Mouse (Mus musculus) heart, postnatal 10 days (tissue): ENCODE results near the gene Fabp6. TPM values are rescaled to one million over a fixed set of nuclear protein-coding genes. Genes with fewer than 3 reads are reported as not detected.

Experiments used
- DNase-seq, 2 experiments: peaks; one replicate each; pipeline ENCODE4 v3.0.0; 2021
- intact Hi-C: fragments of 180-260 bp; cut with DNase I; formaldehyde crosslinking; loops from one replicate; pipeline ENCODE4 v1.15.1; 2025
- total RNA-seq, 2 experiments: library from RNA; stranded (reverse); gene quantifications; 2 replicates each; pipeline ENCODE4 v1.2.3; 2021

The Fabp6 gene
- not detected for total RNA-seq

DNA sequence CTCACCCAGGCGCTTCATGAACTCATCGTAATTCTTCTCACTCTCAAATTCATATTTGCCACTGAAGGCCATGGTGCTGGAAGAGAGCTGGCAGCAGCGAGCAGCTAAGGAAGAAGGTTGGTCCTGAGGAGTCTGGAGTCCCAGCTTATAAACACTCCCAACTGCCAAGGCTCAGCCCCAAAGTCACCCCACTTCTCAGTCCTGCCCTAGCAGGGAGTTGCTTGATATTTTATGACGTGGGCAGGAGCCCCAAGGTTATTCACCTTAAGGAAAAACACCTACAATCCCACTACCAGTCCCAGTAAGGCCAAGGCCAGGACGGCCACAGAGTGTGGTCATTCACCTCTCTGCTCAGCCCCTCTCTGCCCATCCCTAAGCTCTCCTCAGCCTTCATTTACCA lies at the start of gene Fabp6:
Fabp6 (minus strand) TSS at position 101 of the 400 bp plus-strand sequence.
- intact Hi-C loops, result no loop called here
- DNase-seq, result no peak

DNA sequence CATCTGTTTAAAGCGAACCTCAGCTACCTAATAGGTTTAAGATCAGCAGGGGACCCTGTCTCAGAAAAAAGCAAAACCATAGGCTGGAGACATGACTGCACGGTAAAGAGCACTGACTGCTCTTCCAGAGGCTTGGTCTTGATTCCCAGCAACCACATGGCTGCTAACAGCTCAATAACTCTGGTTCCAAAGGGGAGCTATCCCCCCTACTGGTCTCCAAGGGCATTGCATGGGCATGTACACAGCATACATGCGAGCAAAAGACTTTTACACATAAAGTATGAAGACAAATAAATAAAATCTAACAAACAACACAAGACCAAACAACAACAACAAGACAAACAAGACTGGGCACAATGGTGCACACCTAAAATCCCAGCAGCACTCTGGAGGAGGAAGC lies 43.9 kb upstream of the Fabp6 start:
- intact Hi-C loops, result no loop called here
- no peak for DNase-seq

DNA sequence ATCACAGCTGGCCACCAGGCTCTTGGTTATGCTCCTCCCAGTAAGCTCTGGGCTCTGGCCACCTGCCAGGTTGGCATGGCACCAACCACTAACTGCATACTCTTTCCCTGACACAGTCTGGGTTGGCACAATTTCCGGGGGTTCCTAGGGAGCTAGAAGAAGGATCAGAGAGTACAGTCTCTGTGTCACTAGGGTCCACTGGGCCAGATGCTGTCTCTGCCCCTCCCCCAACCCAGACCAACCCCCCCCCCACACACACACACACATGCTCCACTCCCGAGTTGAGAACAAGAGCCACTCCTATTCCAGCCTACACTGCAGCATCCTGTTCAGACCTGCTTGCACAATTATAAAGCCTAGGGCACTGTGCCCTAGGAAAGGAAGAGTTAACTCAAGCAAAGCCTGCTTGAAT lies 41.8 kb upstream of the Fabp6 start:
- DNase-seq, result peak; percentile 83 to 86
- intact Hi-C loops, result no loop called here

DNA sequence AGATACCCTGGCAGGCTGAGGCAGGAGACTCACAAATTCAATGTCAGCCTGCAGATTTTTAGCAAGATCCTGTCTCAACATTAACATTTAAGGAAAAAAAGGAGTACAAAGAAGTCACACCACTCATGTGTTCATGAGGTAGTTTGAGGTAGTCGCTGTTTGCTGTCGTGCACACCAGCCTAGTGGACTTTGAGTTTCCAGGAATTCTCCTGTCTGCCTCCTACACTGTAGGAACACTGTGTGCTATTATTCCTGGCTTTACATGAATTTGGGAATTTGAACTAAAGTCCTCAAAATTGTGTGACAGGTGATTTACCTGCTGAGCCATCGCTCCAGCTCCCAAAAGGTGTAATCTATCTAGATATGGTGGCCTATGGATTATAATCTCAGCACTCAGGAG lies 37.1 kb upstream of the Fabp6 start:
- no peak for DNase-seq
- intact Hi-C loops, result no loop called here

DNA sequence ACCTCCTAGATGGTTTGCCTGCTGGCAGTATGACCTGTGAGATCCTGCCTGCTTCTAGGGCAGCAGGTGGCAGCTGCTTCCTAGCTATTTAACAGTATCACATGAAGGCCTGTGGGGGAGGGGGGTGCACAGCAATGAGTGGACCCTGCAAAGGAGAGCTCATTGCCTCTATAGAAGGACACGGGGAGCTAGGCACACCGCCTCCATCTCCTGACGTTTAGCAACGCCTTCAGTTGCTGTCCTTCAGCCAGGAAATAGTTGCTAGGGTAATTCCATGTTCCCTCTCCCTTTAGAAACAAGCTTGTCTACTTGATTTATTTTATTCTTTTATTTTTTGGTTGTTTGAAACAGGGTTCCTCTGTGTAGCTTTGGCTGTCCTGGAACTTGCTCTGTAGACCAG lies 35.4 kb upstream of the Fabp6 start:
- no peak for DNase-seq
- intact Hi-C loops, result no loop called here

DNA sequence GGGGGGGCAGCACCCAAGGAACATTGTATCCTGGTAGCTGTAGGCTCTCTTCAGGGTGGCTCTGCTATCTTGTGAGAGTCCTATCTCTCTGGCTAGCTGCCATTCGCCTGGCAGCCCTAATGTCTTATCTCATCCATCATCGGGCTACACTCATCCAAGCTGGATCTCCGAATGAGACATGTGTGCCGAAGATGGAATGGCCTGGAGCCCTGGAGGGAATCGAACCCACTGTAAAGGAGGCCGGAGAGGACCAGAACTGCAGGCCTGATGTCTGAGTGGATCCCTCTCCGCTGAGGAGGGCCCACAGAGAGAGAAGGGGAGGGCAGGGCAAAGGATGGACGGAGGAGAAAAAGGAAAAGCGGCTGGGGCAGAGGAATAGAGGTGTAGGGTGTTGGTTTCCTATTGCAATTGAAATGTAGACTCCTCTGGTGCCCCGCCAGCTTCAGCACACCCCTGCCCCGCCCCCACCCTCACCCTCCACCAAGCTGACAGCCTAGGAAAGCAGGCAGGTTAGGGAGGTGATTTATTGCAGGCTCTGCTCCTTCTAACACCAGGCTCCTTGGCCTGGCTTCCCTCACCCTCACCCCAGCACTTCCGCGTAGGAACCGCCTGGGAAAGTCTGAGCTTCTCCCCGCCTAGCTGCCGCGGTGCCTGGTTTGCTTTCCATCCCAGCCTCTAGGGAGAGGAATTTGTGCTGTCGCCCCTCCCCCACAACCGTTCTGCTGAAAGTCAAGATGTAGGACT lies 32.5 kb upstream of the Fabp6 start:
- intact Hi-C loops, result no loop called here
- DNase-seq, result peak; percentile 84 to 85

DNA sequence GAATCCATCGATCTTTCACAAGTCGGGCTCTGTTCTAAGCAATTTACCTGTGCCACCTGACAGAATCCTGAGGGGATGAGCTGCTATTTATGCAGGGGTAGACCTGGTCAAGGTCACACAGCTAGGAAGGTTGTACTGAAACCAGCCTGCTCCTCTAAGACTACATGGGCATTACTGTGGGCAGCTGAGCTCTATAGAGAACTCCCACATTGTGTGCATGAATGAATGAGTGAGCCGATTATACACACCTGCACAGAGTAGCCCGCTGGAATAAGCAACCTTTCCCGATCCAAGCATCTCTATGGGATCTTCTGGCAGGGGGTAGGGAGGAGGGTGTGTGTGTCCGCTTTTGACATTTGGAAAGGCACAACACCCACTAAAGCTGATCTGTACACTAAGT lies 31.8 kb upstream of the Fabp6 start:
- no peak for DNase-seq
- intact Hi-C loops, result no loop called here

DNA sequence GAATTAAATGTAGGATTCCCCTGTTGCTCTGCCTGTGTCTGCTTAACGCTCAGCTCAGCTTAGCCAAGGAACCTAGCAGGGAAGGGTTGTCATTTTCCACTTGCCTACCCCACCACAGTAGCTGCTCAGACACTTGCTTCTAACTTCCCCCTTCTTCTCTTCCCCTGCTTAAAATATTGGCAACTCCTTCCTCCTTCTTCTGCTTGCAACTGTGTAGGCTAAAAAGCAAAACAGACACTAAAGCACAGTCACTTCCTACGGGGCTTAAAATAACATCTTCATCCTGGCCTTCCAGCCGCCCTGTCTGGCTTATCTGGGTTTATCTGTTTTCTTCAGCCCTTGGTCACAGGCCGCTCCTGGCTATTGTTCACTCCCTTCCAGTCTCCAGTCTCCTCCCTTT lies 31.2 kb upstream of the Fabp6 start:
- intact Hi-C loops, result no loop called here
- DNase-seq, result peak in 1 of 2 experiments; percentile 22

DNA sequence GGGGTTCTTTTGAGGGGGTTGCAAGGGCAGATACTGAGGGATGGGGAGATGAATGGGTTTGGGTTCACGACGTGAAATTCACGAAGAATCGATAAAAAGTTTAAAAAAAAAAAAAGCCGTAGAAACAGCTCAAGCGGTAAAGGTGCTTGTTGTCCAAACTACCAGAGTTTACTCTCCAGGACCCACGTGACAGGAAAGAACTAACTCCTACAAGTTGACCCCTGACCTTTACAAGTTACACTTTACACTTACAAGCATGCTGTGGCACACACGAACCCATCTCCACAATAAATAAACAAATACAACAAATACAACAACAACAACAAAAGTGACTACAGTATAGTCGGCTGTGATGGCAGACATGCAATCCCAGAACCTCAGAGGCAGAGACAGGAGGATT lies 30.3 kb upstream of the Fabp6 start:
- intact Hi-C loops, result no loop called here
- no peak for DNase-seq

DNA sequence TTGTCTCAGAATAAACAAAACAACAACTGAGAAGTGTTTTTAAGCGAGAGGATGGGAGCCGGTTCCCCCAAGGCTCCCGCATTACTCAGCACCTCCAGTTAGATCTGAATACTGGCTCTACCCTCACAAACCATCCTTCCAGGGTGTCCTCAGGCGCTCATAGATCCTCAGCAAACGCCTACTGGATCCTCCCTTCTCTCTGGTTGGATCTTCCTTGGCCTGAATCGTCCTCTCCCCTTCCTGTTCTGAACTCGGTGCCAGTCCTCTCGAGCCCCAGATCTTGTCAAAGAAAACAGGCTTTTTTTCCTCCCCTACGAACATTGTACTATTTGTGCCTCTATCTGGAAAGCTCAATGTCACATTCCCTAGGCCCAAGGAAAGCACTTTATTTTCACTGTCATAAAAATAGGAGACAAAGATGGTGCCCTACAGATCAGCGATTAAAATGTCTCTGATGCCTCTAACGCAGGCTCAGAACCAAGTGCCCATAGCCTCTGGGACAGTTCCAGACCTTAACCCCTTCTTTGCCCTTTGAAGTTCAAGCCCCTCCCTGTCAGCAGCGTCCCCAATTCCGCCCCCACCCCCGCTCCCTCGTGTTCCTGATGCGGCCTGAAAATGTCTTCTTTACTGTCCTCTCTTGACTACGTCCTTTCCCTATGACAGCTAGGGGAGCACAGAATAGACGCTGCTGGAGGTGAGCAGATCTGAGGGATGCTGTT lies 25.7 kb upstream of the Fabp6 start:
- intact Hi-C loops, result loop anchor here (5.0 kb wide), 1 partner anchor 55 kb away; the partner anchor contains the start of gene Pwwp2a
- DNase-seq, result no peak

DNA sequence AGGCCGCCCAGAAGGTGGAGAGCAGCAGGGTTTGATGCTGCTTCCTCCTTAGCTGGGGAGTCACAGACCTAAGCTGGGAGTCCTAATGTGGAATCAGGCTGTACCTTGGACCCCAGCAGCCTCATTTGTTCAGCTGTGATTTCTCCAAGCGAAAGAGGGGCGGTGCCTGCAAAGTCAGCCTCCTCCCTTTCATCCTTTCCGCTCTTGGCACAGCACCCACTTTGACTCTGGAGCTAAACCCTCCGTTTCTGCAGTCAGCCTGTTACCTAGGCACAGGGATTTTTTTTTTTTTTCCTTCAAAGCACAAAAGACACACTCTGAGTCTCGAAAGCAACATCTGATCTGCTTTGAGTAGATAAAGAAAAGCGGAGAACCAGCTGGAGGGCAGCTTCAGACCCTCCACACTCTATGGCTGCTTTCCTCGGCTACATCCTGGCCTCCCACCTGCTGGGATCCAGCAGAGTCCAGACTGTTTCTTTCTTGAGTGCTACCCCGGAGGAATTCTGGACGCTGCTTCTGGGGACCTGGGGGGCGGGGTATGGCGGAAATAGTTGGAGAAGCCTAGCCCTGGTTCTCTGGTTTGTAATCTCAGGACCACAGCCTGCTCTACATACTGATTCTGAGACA lies 25.1 kb upstream of the Fabp6 start:
- intact Hi-C loops, result loop anchor here (5.0 kb wide), 1 partner anchor 56 kb away; the partner anchor contains the start of gene Pwwp2a

DNA sequence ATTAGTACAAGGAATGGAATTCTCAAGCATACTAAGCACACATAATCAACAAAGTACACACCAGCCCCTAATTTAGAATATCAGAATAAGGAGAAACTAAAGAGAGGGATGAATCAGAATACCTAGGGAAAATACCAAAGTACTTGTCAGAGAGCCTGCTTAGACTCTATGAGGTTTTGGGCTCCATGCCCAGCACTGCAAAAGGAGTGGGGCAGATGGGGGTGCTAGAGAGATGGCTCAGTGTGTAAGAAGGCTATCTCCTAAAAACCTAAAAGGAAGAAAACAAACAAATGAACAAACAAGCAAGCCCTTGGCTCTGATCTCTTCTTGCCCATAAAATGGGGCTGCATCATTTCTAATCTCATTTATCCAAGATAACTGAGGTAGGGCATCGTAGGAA lies 23.0 kb upstream of the Fabp6 start:
- intact Hi-C loops, result no loop called here
- DNase-seq, result no peak

More for the DNA sequence above, 25.1 kb upstream of the Fabp6 start:
- peak; percentile 55 to 72 for DNase-seq

DNA sequence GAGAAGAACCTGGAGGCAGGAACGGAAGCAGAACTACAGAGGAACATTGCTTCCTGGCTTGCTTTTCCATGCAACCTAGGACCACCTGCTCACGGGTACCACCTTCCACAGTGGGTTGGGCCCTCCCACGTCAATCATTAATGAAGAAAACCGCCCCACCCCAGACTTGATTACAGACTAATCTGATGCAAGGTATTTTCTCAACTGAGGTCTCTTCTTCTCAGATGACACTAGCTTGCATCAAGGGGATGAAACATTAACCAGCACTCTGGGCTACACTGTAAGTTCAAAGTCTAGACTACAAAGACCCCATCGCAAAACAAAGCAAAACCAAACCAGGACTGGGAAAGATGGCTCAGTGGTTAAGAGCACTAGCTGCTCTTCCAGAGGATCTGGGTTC lies 20.4 kb upstream of the Fabp6 start:
- intact Hi-C loops, result no loop called here

DNA sequence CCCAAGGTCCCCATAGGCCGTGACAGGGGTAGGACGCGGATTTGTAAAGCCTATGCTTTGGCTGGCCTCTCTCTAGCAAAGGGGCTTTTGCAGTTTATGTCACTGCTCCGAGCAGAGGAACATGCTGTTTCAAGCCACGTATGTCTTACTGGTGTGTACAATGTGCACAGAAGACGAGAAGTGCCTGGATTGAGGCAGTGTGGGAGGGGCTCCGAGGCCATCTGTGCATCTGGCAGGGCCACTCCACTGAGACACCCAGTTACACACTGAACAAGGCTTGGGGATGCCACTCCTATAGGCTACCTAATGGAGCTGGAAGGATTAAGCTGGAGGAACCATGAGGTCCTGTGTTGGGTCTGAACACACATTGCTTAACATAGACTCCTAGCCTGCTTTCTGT lies 17.1 kb upstream of the Fabp6 start:
- DNase-seq, result peak; percentile 50
- intact Hi-C loops, result no loop called here

More for the DNA sequence above, 20.4 kb upstream of the Fabp6 start:
- no peak for DNase-seq

DNA sequence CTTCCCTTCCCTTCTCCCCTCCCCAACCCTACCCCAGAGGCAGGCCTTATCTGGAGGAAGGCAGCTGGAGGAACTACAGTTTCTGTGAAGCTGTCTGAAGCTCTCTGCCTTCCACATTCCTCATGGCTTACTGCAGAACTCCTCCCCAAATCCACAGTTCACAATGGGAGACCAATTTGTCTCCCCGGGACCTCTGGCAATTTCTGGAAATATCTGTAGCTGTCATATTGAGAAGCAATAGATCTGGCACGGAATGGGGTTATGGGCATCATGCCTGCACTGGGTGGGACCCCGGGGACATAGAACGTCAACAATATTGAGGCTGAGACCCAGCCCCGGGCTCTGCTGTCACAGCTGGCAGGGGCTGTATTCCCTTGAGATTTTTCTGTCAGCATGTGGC lies 16.6 kb upstream of the Fabp6 start:
- DNase-seq, result peak; percentile 77 to 80
- intact Hi-C loops, result no loop called here

DNA sequence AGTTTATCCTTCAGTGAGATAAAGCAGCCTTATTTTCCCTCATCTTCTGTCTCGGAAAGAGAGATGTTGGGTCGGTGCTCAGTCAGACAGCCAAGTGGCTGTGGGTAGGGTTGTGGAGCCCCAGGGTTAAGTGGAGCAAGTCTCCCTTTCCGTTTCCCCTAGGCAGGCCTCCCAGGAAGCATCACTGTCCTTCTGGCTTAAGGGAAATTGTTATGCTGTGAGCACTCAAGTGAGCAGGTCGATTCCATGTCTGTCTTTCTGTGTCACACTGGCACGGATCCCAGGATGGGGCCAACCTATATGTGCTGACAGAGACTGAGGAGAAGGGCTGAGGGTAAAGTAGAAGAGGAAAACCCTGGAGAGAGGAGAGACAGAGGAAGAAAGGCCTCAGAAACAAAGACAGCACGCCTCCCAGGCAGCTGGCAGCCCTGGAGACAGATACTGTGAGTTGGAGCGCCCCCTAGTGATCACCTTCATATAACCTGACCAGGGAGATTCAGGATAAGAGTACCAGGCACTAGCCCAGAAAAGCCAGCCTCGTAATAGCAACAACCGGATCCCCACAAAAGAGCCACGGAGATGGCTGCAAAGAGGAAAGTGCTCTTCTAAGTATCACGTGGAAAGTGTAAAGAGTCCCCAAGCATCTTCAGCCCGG lies 11.6 kb upstream of the Fabp6 start:
- intact Hi-C loops, result loop anchor here (1.0 to 5.0 kb wide), 3 partner anchors 69 to 161 kb away; partner anchors contain the start of gene Pwwp2a
- peak; percentile 88 to 91 for DNase-seq

DNA sequence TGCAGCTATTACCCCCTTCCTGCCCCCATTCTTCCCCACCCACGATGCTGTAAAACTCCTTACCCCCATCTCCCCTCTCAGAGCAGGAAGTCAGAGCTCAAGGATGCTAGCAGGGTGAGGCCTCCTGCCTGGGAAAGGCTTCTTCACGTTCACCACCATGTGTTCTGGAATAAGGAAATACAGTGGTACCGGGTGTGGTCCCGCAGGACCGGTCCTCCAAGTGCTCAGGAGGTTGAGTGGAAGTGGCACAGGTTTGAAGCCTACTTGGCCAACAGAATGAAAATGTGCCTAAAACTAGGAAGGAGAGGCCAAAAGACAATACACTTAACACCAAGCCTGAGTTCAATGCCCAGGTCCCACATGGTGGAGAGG lies 9.3 kb upstream of the Fabp6 start:
- intact Hi-C loops, result loop anchor here (5.0 kb wide), 2 partner anchors 72 to 158 kb away; partner anchors contain the start of gene Pwwp2a
- DNase-seq, result no peak

DNA sequence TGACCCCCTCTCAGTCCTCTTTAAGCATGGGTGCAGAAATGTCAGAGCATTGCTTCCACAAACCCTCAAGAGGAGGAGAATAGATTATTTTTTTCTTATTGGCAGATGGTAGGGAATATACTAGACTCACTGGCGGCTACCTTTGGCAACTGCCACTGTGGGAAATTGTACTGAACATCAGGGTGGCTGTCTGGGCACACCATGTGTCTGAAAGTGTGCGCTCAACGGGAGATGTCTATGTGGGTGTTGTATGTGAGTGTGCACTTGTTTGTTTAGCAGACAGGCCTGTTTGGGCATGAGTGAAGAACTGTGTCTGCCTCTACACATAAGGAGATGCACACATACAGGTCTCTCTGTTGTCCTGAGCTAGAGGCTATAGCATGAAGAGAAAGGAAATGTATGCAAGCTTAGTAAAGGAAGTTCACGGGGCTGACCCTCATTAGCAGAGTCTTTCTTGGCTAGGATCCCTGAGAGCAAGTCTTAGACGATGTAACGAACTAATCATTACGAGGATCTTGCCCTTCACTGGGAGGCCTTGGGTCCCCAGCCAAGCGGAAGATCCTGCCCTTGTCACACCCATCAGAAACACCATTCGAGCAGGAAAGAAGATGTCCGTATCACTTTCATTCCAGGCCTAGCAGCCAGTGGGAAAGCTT lies 8.8 kb upstream of the Fabp6 start:
- no peak for DNase-seq
- intact Hi-C loops, result loop anchor here (5.0 kb wide), 2 partner anchors 72 to 158 kb away; partner anchors contain the start of gene Pwwp2a

DNA sequence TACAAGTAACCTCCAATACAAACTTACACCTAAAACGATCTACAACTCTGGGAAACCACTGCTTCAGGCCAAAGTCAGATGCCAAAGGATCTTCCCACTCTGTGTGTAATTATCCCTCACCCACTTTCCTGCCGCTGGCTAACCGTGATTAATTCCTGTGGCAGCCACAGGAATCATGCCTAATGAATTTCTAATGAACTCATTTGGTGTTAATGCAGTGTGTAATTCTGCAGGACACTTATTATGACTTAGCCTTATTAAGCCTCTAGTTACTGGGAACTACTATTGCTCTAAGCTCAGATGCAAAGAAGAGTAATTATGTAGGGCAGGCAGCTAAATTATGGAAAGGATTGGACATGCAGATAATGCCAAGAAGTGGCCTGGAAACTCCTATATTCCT lies 7.1 kb upstream of the Fabp6 start:
- intact Hi-C loops, result no loop called here
- no peak for DNase-seq

DNA sequence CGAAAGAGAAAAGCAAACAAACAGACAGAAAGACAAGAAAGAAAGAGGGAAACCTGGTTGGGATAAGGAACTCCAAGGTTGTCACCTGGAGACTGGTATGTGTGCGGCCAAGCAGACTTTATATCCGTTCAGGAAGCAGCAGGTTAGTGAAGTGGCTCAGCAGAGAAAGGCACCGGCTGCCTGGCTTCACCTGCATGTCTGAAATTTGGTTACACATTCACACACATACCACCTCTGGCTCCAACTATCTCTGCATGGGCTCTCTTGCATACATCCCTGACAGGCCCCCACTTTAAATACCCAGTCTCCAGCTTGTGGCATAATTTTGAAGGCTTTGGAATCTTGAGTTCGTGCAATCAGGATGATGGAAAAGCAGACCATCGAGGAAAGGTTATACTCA lies 4.5 kb upstream of the Fabp6 start:
- intact Hi-C loops, result no loop called here
- DNase-seq, result no peak
